Mouse (Mus musculus): ENCODE measurements around the gene Cd47.

- no peak for TF ChIP-seq CTCF (IDR thresholded peaks at IDR 0.05; ENCODE audit: low read depth, low read length)
- TF ChIP-seq POLR2A (IDR thresholded peaks at IDR 0.05; ENCODE audit: extremely low read depth, insufficient read depth, low read length), result no peak
Observed at GRCm38 (mm10) chr16:49838923-49839322, 38.6 kb downstream of the Cd47 start.

All from liver, adult 2 months (tissue).